Mouse (Mus musculus): ENCODE measurements around the gene Esp1.
"Not testable (repeated sequence)": the region's sequence is repeated elsewhere in the genome, so short reads cannot be mapped to it uniquely, and the experiment has no call there.

The Esp1 gene

DNA sequence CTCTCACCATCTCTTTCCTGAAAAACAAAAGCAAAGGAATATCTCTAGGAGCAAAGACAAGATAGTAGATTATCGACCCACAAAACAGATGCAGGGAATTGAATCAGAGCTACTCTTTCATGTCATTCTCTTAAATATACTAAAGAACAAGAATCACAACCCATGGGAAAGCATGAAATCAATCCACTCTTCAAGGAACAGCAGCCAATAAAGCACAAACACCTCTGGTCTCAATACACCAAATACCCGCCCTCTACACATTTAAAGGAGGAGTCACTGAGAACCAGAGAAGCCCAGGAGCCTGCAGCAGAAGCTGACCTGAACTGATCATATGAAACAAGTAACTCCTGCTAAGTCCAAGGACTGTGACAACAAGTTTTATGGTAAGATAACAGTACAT is at the start of gene Esp1:
TSS of gene Esp1 (plus strand) at position 301 of the 400 bp plus-strand sequence.
- no peak for DNase-seq (ENCODE audit: low read depth, low spot score)

DNA sequence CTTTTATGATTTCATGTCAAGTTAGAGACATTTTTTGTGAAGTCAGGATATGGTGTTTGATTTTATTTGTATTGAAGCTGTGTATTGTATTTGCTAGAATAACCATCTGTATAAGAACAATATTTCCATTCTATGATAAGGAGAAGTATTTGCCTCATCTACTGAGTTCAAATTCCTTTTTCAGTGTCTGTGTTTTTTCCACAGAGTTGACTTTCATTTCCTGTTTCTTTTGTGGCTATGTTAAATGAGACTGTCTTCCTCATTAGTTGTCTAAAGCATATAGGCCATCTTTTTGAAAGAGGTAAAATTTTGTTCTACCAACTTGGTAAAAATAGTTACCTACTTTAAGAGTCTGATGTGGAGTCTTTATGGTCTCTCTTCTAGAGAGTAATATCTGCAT is 10.6 kb upstream of the Esp1 start:
- DNase-seq (ENCODE audit: low read depth, low spot score): no peak

DNA sequence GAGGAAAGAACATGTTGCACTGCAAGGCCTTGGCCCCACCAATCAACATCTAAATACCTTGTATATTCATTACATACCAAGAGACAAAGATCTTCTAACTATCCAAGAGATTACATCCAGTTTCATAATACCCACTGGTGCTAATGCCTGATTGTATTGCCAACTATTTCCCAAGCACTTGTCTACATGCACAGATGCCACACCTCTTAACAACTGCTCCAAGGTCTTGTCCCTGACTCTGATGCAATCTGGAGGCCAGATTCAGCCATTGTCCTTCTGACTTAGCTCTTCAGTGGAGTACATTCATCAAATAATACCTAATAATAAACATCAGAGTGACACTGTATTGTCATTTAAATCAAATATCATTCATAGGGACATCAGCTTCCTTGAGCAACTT is 9.9 kb upstream of the Esp1 start:
- not testable (repeated sequence) for DNase-seq (ENCODE audit: low read depth, low spot score)

DNA sequence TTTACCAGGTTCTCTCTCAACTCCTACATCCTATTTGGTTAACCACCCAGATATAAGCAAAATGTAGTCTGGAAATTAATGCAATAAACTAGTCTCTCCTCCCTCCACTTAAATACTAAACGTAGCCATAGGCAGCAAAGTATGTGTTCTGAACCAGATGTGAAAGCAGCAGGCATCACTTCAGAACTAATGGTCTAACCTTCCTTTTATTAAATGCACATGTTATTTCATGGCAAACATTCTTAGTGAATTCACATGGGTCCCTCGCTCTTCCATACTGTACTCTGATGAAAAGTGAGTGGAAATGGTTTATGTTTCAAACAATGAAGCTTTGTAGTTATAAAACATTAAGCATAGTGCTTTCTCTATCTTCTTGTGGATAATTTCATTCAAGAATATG is 4.4 kb downstream of the Esp1 start:
- DNase-seq (ENCODE audit: low read depth, low spot score): no peak

- DNase-seq (ENCODE audit: low read depth, low spot score): no peak
Measured at GRCm38 (mm10) chr17:40731724-40732123, 4.8 kb downstream of the Esp1 start.

DNA sequence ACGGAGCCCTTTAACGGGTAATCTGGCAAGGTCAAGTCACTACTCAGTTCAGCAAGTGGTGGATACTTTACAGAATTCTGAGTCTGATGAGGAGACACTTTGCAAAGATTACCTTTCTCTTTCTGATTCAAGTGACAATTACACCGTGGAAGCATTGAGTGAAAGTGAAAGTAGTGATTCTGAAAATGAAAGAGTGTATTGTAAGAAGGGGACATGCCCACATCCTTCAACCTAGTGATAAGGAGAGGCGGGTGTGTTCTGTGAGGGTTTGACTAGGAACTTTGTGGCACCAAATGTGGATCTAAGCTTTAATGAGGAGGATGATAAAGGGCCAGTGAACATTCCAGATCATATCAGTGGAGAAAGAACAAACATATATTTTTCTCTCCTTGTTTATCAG is 36.7 kb downstream of the Esp1 start:
- DNase-seq (ENCODE audit: low read depth, low spot score): no peak

GRCm38 (mm10) chr17:40767120-40767519 is 40.2 kb downstream of the Esp1 start:
- DNase-seq (ENCODE audit: low read depth, low spot score): no peak

Measured in brain, embryonic 18.5 days (tissue).